Mouse (Mus musculus): ENCODE data around the gene Mnd1. TPM values are rescaled to one million over a fixed set of nuclear protein-coding genes. Genes with fewer than 3 reads are reported as not detected.

Gene Mnd1
- polyA plus RNA-seq, 1 experiment from 2014 or later, result 11.8 TPM

GRCm38 (mm10) chr3:84180304-84180703 lies 24.7 kb upstream of the Mnd1 start:
- no peak overlapping the region for H3K9ac ChIP-seq
- no peak for ATAC-seq (ENCODE audit: low FRiP score, low read depth)
- no peak overlapping the region for H3K4me3 ChIP-seq
- WGBS, result 78% methylated on average over 2 of the region's 2 CpGs
- no peaks in the 10 kb centered on the region for H3K27me3 ChIP-seq
- H3K4me2 ChIP-seq (replicated peaks), result no peak overlapping the region
- H3K9me3 ChIP-seq, result 0 out of 2 replicates have a peak, but pooled peaks cover 4% of the 10 kb centered on the region
- no peaks in the 10 kb centered on the region for H3K4me1 ChIP-seq
- no peaks in the 10 kb centered on the region for H3K36me3 ChIP-seq
- H3K27ac ChIP-seq, result no peak overlapping the region

- no peak overlapping the region for H3K9ac ChIP-seq
- H3K4me1 ChIP-seq, result no peaks in the 10 kb centered on the region
- no peaks in the 10 kb centered on the region for H3K36me3 ChIP-seq
- no peak for ATAC-seq (ENCODE audit: low FRiP score, low read depth)
- H3K4me2 ChIP-seq (replicated peaks), result no peak overlapping the region
- no peaks in the 10 kb centered on the region for H3K9me3 ChIP-seq
- H3K4me3 ChIP-seq, result no peak overlapping the region
- H3K27me3 ChIP-seq, result no peaks in the 10 kb centered on the region
- H3K27ac ChIP-seq, result no peak overlapping the region
- 85% methylated on average over 2 of the region's 2 CpGs for WGBS
These were observed 22.2 kb upstream of the Mnd1 start for GRCm38 (mm10) chr3:84177834-84178233.

GRCm38 (mm10) chr3:84175337-84176315 lies 20.0 kb upstream of the Mnd1 start:
- Histone ChIP-seq H3K4me2 (replicated peaks) (no peak overlapping the region), H3K27ac (no peak overlapping the region), H3K27me3 (no peaks in the 10 kb centered on the region), H3K9me3 (no peaks in the 10 kb centered on the region), H3K36me3 (0 out of 2 replicates have a peak, but pooled peaks cover 3% of the 10 kb centered on the region), H3K4me3 (no peak overlapping the region), H3K4me1 (no peaks in the 10 kb centered on the region), H3K9ac (no peak overlapping the region)
- WGBS, result 52% methylated on average over 7 of the region's 7 CpGs
- peak; percentile 73; the same call in 1 of the 2 replicates for ATAC-seq (ENCODE audit: low FRiP score, low read depth)

- WGBS, result 64% methylated on average over 11 of the region's 11 CpGs
- Histone ChIP-seq H3K27me3 (no peaks in the 10 kb centered on the region), H3K4me2 (replicated peaks) (no peak within 1 kb of the TSS), H3K36me3 (0 out of 2 replicates have a peak, but pooled peaks cover 10% of the 10 kb centered on the region), H3K9me3 (no peaks in the 10 kb centered on the region), H3K9ac (no peak within 1 kb of the TSS), H3K4me3 (no peak within 1 kb of the TSS), H3K27ac (no peak within 1 kb of the TSS), H3K4me1 (no peaks in the 10 kb centered on the region)
- no peak for ATAC-seq (ENCODE audit: low FRiP score, low read depth)
These were observed 18.1 kb upstream of the Mnd1 start, which contains the start of gene Gm6525 for GRCm38 (mm10) chr3:84173581-84174154. Gm6525 (plus strand) TSS chr3:84174104.

- no peaks in the 10 kb centered on the region for H3K4me1 ChIP-seq
- 48% methylated on average over 11 of the region's 11 CpGs for WGBS
- no peak overlapping the region for H3K27ac ChIP-seq
- ATAC-seq (ENCODE audit: low FRiP score, low read depth), result no peak
- no peak overlapping the region for H3K4me2 ChIP-seq (replicated peaks)
- H3K4me3 ChIP-seq, result no peak overlapping the region
- no peak overlapping the region for H3K9ac ChIP-seq
- no peaks in the 10 kb centered on the region for H3K9me3 ChIP-seq
- H3K36me3 ChIP-seq, result 0 out of 2 replicates have a peak, but pooled peaks cover 10% of the 10 kb centered on the region
- H3K27me3 ChIP-seq, result no peaks in the 10 kb centered on the region
These were observed 16.8 kb upstream of the Mnd1 start for GRCm38 (mm10) chr3:84172406-84172805.

- WGBS, result 73% methylated on average over 8 of the region's 8 CpGs
- Histone ChIP-seq H3K4me1 (no peaks in the 10 kb centered on the region), H3K9ac (no peak overlapping the region), H3K9me3 (no peaks in the 10 kb centered on the region), H3K27ac (no peak overlapping the region), H3K27me3 (no peaks in the 10 kb centered on the region), H3K36me3 (peaks cover 17% of the 10 kb centered on the region), H3K4me3 (no peak overlapping the region), H3K4me2 (replicated peaks) (no peak overlapping the region)
- no peak for ATAC-seq (ENCODE audit: low FRiP score, low read depth)
These were observed 13.9 kb upstream of the Mnd1 start for GRCm38 (mm10) chr3:84169393-84170005.

GRCm38 (mm10) chr3:84168943-84169342 lies 13.4 kb upstream of the Mnd1 start:
- H3K4me1 ChIP-seq, result no peaks in the 10 kb centered on the region
- H3K4me3 ChIP-seq, result no peak overlapping the region
- no peak overlapping the region for H3K9ac ChIP-seq
- no peaks in the 10 kb centered on the region for H3K27me3 ChIP-seq
- ATAC-seq (ENCODE audit: low FRiP score, low read depth), result no peak
- no peak overlapping the region for H3K4me2 ChIP-seq (replicated peaks)
- H3K36me3 ChIP-seq, result peaks cover 21% of the 10 kb centered on the region
- H3K27ac ChIP-seq, result no peak overlapping the region
- no peaks in the 10 kb centered on the region for H3K9me3 ChIP-seq
- 90% methylated on average over 6 of the region's 6 CpGs for WGBS

- Histone ChIP-seq H3K4me2 (replicated peaks) (no peak overlapping the region), H3K9me3 (no peaks in the 10 kb centered on the region), H3K36me3 (peaks cover 18% of the 10 kb centered on the region), H3K4me1 (no peaks in the 10 kb centered on the region), H3K27ac (no peak overlapping the region), H3K9ac (no peak overlapping the region), H3K4me3 (no peak overlapping the region), H3K27me3 (no peaks in the 10 kb centered on the region)
- WGBS, result 91% methylated on average over 5 of the region's 5 CpGs
- ATAC-seq (ENCODE audit: low FRiP score, low read depth), result no peak
These were observed 10.5 kb upstream of the Mnd1 start for GRCm38 (mm10) chr3:84166073-84166472.

GRCm38 (mm10) chr3:84165391-84165790 lies 9.8 kb upstream of the Mnd1 start:
- H3K4me2 ChIP-seq (replicated peaks), result no peak overlapping the region
- no peak overlapping the region for H3K9ac ChIP-seq
- peaks cover 18% of the 10 kb centered on the region for H3K36me3 ChIP-seq
- ATAC-seq (ENCODE audit: low FRiP score, low read depth), result no peak
- no peak overlapping the region for H3K27ac ChIP-seq
- no peaks in the 10 kb centered on the region for H3K27me3 ChIP-seq
- WGBS, result 93% methylated on average over 3 of the region's 3 CpGs
- H3K4me3 ChIP-seq, result no peak overlapping the region
- no peaks in the 10 kb centered on the region for H3K9me3 ChIP-seq
- no peaks in the 10 kb centered on the region for H3K4me1 ChIP-seq

- Histone ChIP-seq H3K9me3 (no peaks in the 10 kb centered on the region), H3K4me1 (peaks cover 31% of the 10 kb centered on the region), H3K9ac (no peak overlapping the region), H3K4me2 (replicated peaks) (no peak overlapping the region), H3K27me3 (no peaks in the 10 kb centered on the region), H3K4me3 (no peak overlapping the region), H3K27ac (no peak overlapping the region), H3K36me3 (no peaks in the 10 kb centered on the region; the same call in 1 of the 2 replicates)
- WGBS, result 86% methylated on average over 4 of the region's 4 CpGs
- ATAC-seq (ENCODE audit: low FRiP score, low read depth), result no peak
These were observed 2.2 kb upstream of the Mnd1 start for GRCm38 (mm10) chr3:84157559-84158350.

GRCm38 (mm10) chr3:84157011-84157410 lies 1.4 kb upstream of the Mnd1 start:
- 24% methylated on average over 4 of the region's 4 CpGs for WGBS
- no peak overlapping the region for H3K4me3 ChIP-seq
- no peak overlapping the region for H3K4me2 ChIP-seq (replicated peaks)
- peaks cover 36% of the 10 kb centered on the region for H3K4me1 ChIP-seq
- H3K27ac ChIP-seq, result no peak overlapping the region
- H3K36me3 ChIP-seq, result no peaks in the 10 kb centered on the region; the same call in 1 of the 2 replicates
- no peaks in the 10 kb centered on the region for H3K9me3 ChIP-seq
- ATAC-seq (ENCODE audit: low FRiP score, low read depth), result no peak
- H3K9ac ChIP-seq, result no peak overlapping the region
- H3K27me3 ChIP-seq, result no peaks in the 10 kb centered on the region

All from limb, embryonic 13.5 days (tissue).